Mouse (Mus musculus): ENCODE data around the gene Scd2. TPM values are rescaled to one million over a fixed set of nuclear protein-coding genes. Genes with fewer than 3 reads are reported as not detected.
"Not testable (repeated sequence)": the region's sequence is repeated elsewhere in the genome, so short reads cannot be mapped to it uniquely, and the experiment has no call there.

Gene Scd2
- polyA plus RNA-seq, 1 experiment from 2014 or later, result 254 TPM

- WGBS, result 83% methylated on average over 12 of the region's 12 CpGs
- ATAC-seq, result no peak
Measured at GRCm38 (mm10) chr19:44309351-44310154, 16.1 kb downstream of the Scd2 start.

GRCm38 (mm10) chr19:44310155-44310575 is 16.7 kb downstream of the Scd2 start:
- 94% methylated on average over 1 of the region's 1 CpGs for WGBS
- ATAC-seq, H3K27ac ChIP-seq: not testable (repeated sequence)

More at GRCm38 (mm10) chr19:44309351-44310154, 16.1 kb downstream of the Scd2 start:
- Histone ChIP-seq H3K4me1 (replicated peaks) (peaks cover 44% of the 10 kb centered on the region), H3K4me2 (replicated peaks) (no peak overlapping the region), H3K27ac (no peak overlapping the region), H3K27me3 (no peaks in the 10 kb centered on the region), H3K9ac (replicated peaks) (no peak overlapping the region), H3K4me3 (replicated peaks) (no peak overlapping the region), H3K9me3 (no peaks in the 10 kb centered on the region), H3K36me3 (peaks cover 44% of the 10 kb centered on the region)

GRCm38 (mm10) chr19:44310814-44311213 is 17.3 kb downstream of the Scd2 start:
- Histone ChIP-seq H3K27ac (0 out of 2 replicates have a peak overlapping the region, but pooled peaks have one; percentile 26), H3K27me3 (no peaks in the 10 kb centered on the region), H3K4me1 (replicated peaks) (peaks cover 39% of the 10 kb centered on the region), H3K4me2 (replicated peaks) (no peak overlapping the region), H3K36me3 (peaks cover 32% of the 10 kb centered on the region), H3K4me3 (replicated peaks) (no peak overlapping the region), H3K9me3 (no peaks in the 10 kb centered on the region), H3K9ac (replicated peaks) (no peak overlapping the region)
- ATAC-seq, result no peak
- 28% methylated on average over 5 of the region's 5 CpGs for WGBS

More at GRCm38 (mm10) chr19:44310155-44310575, 16.7 kb downstream of the Scd2 start:
- not testable (repeated sequence) for H3K9ac ChIP-seq (replicated peaks); H3K27me3 ChIP-seq; H3K9me3 ChIP-seq; H3K4me3 ChIP-seq (replicated peaks); H3K4me2 ChIP-seq (replicated peaks)
- Histone ChIP-seq H3K36me3 (peaks cover 38% of the 10 kb centered on the region), H3K4me1 (replicated peaks) (peaks cover 42% of the 10 kb centered on the region)

GRCm38 (mm10) chr19:44311306-44312006 is 18.0 kb downstream of the Scd2 start:
- Histone ChIP-seq H3K4me3 (replicated peaks) (no peak overlapping the region), H3K27me3 (no peaks in the 10 kb centered on the region), H3K36me3 (peaks cover 25% of the 10 kb centered on the region), H3K9me3 (no peaks in the 10 kb centered on the region), H3K4me2 (replicated peaks) (no peak overlapping the region), H3K9ac (replicated peaks) (no peak overlapping the region; the same call in 1 of the 2 replicates), H3K4me1 (replicated peaks) (peaks cover 37% of the 10 kb centered on the region), H3K27ac (peak overlapping the region; percentile 26; the same call in 1 of the 2 replicates)
- 58% methylated on average over 8 of the region's 8 CpGs for WGBS
- no peak for ATAC-seq

GRCm38 (mm10) chr19:44312007-44312360 is 18.5 kb downstream of the Scd2 start:
- no peak overlapping the region for H3K4me2 ChIP-seq (replicated peaks)
- no peak overlapping the region for H3K4me3 ChIP-seq (replicated peaks)
- ATAC-seq, result no peak
- no peak overlapping the region for H3K9ac ChIP-seq (replicated peaks)
- H3K36me3 ChIP-seq, result peaks cover 20% of the 10 kb centered on the region
- peaks cover 37% of the 10 kb centered on the region for H3K4me1 ChIP-seq (replicated peaks)
- H3K9me3 ChIP-seq, result no peaks in the 10 kb centered on the region
- no peaks in the 10 kb centered on the region for H3K27me3 ChIP-seq
- peak overlapping the region; percentile 26; the same call in 1 of the 2 replicates for H3K27ac ChIP-seq
- WGBS, result 23% methylated on average over 4 of the region's 4 CpGs

GRCm38 (mm10) chr19:44313066-44313465 is 19.6 kb downstream of the Scd2 start:
- Histone ChIP-seq H3K9me3 (no peaks in the 10 kb centered on the region), H3K4me3 (replicated peaks) (no peak overlapping the region), H3K27me3 (no peaks in the 10 kb centered on the region), H3K4me1 (replicated peaks) (peaks cover 37% of the 10 kb centered on the region), H3K36me3 (peaks cover 9% of the 10 kb centered on the region), H3K9ac (replicated peaks) (no peak overlapping the region), H3K4me2 (replicated peaks) (no peak overlapping the region), H3K27ac (no peak overlapping the region)
- 77% methylated on average over 3 of the region's 3 CpGs for WGBS
- no peak for ATAC-seq

- 3% methylated on average over 18 of the region's 18 CpGs for WGBS
- Histone ChIP-seq H3K4me1 (replicated peaks) (peaks cover 37% of the 10 kb centered on the region), H3K4me3 (replicated peaks) (peak overlapping the region; percentile 51), H3K4me2 (replicated peaks) (peak overlapping the region; percentile 81), H3K9me3 (no peaks in the 10 kb centered on the region), H3K27ac (peak overlapping the region; percentile 60), H3K36me3 (0 out of 2 replicates have a peak, but pooled peaks cover 2% of the 10 kb centered on the region), H3K27me3 (no peaks in the 10 kb centered on the region), H3K9ac (replicated peaks) (peak overlapping the region; percentile 68)
- peak; percentile 94 for ATAC-seq
Measured at GRCm38 (mm10) chr19:44314327-44314759, 20.9 kb downstream of the Scd2 start.

- Histone ChIP-seq H3K4me1 (replicated peaks) (peaks cover 36% of the 10 kb centered on the region), H3K27me3 (no peaks in the 10 kb centered on the region), H3K9me3 (no peaks in the 10 kb centered on the region), H3K4me2 (replicated peaks) (peak overlapping the region; percentile 81), H3K27ac (peak overlapping the region; percentile 60; the same call in 1 of the 2 replicates), H3K36me3 (no peaks in the 10 kb centered on the region), H3K9ac (replicated peaks) (peak overlapping the region; percentile 68), H3K4me3 (replicated peaks) (peak overlapping the region; percentile 51)
- under 1% methylated on average over 11 of the region's 11 CpGs for WGBS
- peak; percentile 81 for ATAC-seq
Measured at GRCm38 (mm10) chr19:44314871-44315414, 21.5 kb downstream of the Scd2 start.

GRCm38 (mm10) chr19:44316752-44317315 is 23.4 kb downstream of the Scd2 start:
- no peaks in the 10 kb centered on the region for H3K27me3 ChIP-seq

GRCm38 (mm10) chr19:44317391-44317790 is 23.9 kb downstream of the Scd2 start:
- no peaks in the 10 kb centered on the region for H3K9me3 ChIP-seq
- no peak overlapping the region for H3K27ac ChIP-seq
- no peak overlapping the region for H3K9ac ChIP-seq (replicated peaks)
- no peak overlapping the region for H3K4me2 ChIP-seq (replicated peaks)
- no peaks in the 10 kb centered on the region for H3K27me3 ChIP-seq
- H3K4me1 ChIP-seq (replicated peaks), result peaks cover 13% of the 10 kb centered on the region
- WGBS, result 82% methylated on average over 5 of the region's 5 CpGs
- no peak for ATAC-seq
- H3K36me3 ChIP-seq, result no peaks in the 10 kb centered on the region
- H3K4me3 ChIP-seq (replicated peaks), result no peak overlapping the region

More at GRCm38 (mm10) chr19:44316752-44317315, 23.4 kb downstream of the Scd2 start:
- 75% methylated on average over 5 of the region's 5 CpGs for WGBS
- Histone ChIP-seq H3K4me1 (replicated peaks) (peaks cover 17% of the 10 kb centered on the region), H3K9me3 (no peaks in the 10 kb centered on the region), H3K9ac (replicated peaks) (no peak overlapping the region), H3K4me2 (replicated peaks) (no peak overlapping the region), H3K27ac (no peak overlapping the region), H3K36me3 (no peaks in the 10 kb centered on the region), H3K4me3 (replicated peaks) (no peak overlapping the region)
- no peak for ATAC-seq

- Histone ChIP-seq H3K4me1 (replicated peaks) (peaks cover 13% of the 10 kb centered on the region), H3K9me3 (no peaks in the 10 kb centered on the region), H3K27ac (no peak overlapping the region), H3K9ac (replicated peaks) (no peak overlapping the region), H3K4me2 (replicated peaks) (no peak overlapping the region), H3K4me3 (replicated peaks) (no peak overlapping the region), H3K27me3 (no peaks in the 10 kb centered on the region), H3K36me3 (no peaks in the 10 kb centered on the region)
- ATAC-seq, result no peak
Measured at GRCm38 (mm10) chr19:44318545-44318944, 25.1 kb downstream of the Scd2 start.
